Mouse (Mus musculus): Measurements from ENCODE around the gene Dbi.
A peak's percentile ranks its signal among the peaks of the same experiment; 100 is the strongest.

Dbi gene

GRCm38 (mm10) chr1:120082957-120083585 lies 37.8 kb downstream of the Dbi start:
- DNase-seq: peak; percentile 36

GRCm38 (mm10) chr1:120080632-120081031 lies 40.2 kb downstream of the Dbi start:
- no peak for DNase-seq

GRCm38 (mm10) chr1:120077746-120078410 lies 43.0 kb downstream of the Dbi start:
- DNase-seq: no peak

GRCm38 (mm10) chr1:120075507-120075906 lies 45.4 kb downstream of the Dbi start:
- no peak for DNase-seq

- DNase-seq: peak; percentile 70
Observed at GRCm38 (mm10) chr1:120074931-120075330, 45.9 kb downstream of the Dbi start.

- DNase-seq: no peak
Observed at GRCm38 (mm10) chr1:120074307-120074702, 46.6 kb downstream of the Dbi start.

- DNase-seq: peak; percentile 94
Observed at GRCm38 (mm10) chr1:120073519-120074306, 47.2 kb downstream of the Dbi start, which contains the start of gene Tmem37. Tmem37 (minus strand) TSS chr1:120074074.

- DNase-seq: peak; percentile 94
Observed at GRCm38 (mm10) chr1:120072900-120073299, 48.0 kb downstream of the Dbi start.

- no peak for DNase-seq
Observed at GRCm38 (mm10) chr1:120071133-120071532, 49.7 kb downstream of the Dbi start.

- peak; percentile 53 for DNase-seq
Observed at GRCm38 (mm10) chr1:120070168-120070567, 50.7 kb downstream of the Dbi start.

- no peak for DNase-seq
Observed at GRCm38 (mm10) chr1:120069120-120069519, 51.8 kb downstream of the Dbi start.

GRCm38 (mm10) chr1:120066625-120067024 lies 54.3 kb downstream of the Dbi start:
- no peak for DNase-seq

- no peak for DNase-seq
Observed at GRCm38 (mm10) chr1:120066159-120066558, 54.7 kb downstream of the Dbi start.

- DNase-seq: no peak
Observed at GRCm38 (mm10) chr1:120064036-120064682, 56.7 kb downstream of the Dbi start.

All from kidney, adult 11 months (tissue).